Mouse (Mus musculus) embryo, embryonic 10 days (tissue): ENCODE results near the gene Frs3.
"Not testable (repeated sequence)": the region's sequence is repeated elsewhere in the genome, so short reads cannot be mapped to it uniquely, and the experiment has no call there.

ENCODE experiments used
- DNase-seq: peaks from one replicate; pipeline ENCODE4 v3.0.0-alpha.2; 2015; ENCODE audit warnings: low spot score

Gene Frs3

DNA sequence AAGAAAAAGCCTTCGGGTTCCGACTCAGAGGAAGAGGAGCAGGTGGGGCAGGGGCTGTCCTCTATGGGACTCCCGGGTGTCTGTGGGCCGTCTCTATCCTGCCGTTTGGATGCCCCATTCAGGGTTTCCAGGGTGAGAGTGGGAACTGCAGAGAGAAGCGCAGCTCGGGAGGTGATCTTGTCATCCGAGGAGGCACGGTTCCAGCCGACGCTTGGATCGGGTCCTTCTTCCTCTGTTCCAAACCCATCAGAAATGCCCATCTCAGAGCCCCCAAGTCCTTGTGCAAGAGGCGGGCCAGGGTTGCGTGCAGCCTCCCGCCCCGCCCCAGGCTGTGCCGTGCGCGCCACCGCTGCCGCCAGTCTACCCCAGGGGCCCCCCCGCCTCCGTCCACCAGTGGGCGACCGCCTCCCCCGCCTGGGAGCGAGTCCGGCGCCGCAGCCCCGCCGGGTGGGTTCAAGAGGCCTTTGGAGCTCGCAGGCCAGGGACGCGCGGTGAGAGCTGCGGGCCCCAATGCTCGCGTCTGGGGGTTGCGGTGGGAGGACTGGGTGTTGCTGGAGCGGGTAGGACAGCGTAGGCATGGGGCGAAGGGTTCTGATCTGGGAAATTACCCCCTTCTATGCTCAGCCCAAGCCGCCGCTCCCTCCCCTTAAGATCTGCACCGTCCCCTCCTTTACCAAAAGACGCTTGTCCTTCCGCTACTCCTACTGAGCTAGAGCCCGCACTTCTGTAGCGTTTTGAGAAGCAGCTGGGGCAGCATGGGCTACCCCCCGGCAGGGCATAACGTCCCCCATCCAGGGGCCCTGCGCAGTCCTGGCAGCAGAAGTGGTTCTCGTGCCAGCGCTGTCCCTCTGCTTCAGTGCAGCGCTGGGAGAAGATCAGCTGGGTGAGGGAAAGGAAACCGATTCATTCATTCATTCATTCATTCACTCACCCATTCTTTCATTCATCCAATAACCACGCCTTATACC is at the start of gene Frs3:
Frs3 (plus strand) TSS at position 423 of the 968 bp plus-strand sequence.
- DNase-seq: peak; percentile 73

DNA sequence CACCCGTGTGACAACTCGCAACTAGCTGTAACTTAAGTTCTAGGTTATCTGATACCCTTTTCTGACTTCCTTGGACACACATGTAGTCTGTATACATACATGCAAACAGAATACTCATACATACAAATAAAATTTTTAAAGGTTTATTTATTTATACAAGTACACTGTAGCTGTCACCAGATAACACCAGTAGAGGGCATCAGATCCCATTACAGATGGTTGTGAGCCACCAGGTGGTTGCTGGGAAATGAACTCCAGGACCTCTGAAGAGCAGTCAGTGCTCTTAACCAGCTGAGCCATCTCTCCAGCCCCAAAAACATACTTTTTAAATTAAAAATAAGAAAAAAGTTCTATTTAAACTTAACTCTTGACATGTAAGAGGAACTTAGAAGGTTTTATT is 45.8 kb upstream of the Frs3 start:
- no peak for DNase-seq

DNA sequence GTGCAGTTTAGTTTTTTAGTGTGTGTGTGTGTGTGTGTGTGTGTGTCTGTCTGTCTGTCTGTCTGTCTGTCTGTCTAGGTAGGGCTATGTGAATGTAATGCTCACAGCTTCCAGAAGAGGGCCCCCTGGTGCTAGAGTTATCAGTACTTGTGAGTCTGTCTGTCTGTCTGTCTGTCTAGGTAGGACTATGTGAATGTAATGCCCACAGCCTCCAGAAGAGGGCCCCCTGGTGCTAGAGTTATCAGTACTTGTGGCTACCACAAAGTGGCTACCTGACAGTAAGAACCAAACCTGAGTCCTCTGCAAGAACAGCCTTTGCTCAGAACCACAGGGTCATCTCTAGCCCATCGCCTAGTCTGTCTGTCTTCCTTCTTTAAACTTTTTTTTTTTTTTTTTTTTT is 42.1 kb upstream of the Frs3 start:
- peak; percentile 76 for DNase-seq

DNA sequence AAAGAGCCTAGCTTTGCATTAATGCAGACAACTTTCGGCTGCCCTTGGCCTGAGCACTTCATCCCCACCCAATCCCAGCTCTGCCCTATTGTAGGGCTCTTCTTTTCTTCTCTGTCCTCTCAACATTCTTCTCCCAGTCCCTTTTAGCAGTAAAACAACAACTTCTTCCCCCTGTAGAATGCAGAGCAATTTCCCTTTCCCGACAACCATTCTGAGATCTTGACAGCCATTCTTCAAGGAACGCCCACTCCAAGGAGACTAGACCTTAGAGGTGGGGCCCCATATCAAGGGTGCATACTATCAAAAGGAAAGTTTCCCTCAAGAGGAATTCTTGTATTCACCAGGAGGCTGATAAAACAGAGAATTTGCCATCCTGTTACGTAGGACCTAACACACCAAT is 39.9 kb upstream of the Frs3 start:
- peak; percentile 29 for DNase-seq

DNA sequence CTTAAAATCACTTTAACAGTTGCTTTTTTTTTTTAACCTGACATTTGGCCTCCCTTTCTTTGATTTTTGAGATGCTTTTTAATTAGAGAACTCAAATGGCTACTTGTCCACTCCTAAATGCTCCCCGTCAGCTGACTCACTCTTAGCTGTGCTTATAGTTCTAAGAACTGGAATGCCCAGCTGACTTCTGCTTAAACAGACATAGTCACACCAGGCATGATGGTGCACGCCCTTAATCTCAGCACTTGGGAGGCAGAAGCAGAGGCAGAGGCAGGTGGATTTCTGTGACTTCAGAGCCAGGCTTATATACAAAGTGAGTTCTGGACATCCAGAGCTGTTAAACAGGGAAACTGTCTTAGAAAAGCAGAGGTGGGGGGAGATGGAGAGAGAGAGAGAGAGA is 36.9 kb upstream of the Frs3 start:
- no peak for DNase-seq

DNA sequence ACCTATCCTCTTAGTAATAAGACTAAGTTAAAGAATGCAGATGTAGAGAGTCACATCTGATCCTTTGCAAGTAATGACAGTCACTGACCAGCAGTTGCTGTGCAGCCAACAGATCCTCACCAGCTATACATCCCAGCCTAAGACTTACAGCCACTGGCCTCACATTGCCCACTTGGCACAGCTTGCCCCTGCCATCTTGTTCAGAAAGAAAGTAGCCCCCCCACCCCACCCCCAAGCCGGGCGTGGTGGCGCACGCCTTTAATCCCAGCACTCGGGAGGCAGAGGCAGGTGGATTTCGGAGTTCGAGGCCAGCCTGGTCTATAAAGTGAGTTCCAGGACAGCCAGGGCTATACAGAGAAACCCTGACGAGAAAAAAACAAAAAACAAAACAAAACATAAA is 34.5 kb upstream of the Frs3 start:
- DNase-seq: not testable (repeated sequence)

DNA sequence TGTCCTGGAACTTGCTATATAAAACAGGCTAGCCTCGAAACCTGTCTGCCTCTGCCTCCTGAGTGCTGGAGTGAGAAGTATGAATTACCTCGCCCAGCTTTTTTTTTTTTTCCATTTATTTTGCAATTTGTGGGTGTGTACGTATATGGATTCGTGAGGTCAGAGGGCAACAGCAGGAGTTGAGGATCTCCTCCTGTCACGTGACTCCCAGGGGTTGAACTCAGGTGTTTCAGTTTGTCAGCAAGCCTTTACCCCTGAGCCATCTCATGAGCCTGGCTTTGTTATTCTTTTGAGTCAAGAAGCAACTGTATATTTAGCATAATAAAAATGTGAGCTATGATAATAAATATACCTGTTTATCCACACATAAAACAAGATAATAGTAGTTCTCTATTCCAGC is 33.1 kb upstream of the Frs3 start:
- DNase-seq: no peak

DNA sequence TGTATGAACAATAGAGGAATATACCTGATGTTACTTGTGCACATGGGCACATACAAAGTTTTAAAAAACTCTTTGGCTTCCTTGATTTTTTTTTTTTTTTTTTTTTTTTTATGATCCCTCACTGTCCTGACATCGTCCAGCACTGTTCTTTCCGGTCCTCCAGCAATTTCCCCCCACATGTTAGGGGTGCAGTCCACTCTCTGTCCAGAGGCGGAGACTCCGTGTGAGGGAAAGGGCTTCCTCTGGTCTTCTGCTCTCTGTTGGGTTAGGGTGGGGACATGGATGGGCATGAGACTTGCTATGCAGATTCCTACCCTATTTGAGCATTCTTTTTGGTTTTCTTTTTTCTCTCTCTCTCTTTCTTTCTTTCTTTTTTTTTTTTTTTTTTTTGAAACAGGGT is 30.9 kb upstream of the Frs3 start:
- DNase-seq: no peak

DNA sequence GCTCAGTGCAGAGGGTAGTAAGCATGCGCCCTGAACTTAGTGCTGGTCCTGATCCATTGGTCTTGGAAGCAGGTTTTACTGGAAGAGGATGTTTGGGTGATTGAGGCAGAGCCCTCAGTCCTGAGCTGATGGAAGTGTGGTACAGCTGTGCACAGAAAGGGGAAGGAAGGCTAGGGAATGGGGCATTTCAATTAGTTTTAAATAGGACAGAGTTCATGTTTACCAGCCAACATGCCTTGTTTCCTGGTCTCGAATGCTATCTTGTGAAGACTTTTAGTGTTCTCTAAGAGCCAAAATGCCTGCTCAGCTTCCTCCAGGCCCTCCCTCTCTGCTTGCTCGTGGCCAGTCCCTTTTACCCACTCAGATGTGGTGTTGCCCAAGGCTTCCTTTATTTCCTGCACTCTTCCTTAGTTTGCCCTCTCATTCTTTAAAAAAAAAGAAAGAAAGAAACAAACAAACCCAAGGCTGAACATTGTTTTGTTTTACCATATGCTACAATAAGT is 30.0 kb upstream of the Frs3 start:
- no peak for DNase-seq

DNA sequence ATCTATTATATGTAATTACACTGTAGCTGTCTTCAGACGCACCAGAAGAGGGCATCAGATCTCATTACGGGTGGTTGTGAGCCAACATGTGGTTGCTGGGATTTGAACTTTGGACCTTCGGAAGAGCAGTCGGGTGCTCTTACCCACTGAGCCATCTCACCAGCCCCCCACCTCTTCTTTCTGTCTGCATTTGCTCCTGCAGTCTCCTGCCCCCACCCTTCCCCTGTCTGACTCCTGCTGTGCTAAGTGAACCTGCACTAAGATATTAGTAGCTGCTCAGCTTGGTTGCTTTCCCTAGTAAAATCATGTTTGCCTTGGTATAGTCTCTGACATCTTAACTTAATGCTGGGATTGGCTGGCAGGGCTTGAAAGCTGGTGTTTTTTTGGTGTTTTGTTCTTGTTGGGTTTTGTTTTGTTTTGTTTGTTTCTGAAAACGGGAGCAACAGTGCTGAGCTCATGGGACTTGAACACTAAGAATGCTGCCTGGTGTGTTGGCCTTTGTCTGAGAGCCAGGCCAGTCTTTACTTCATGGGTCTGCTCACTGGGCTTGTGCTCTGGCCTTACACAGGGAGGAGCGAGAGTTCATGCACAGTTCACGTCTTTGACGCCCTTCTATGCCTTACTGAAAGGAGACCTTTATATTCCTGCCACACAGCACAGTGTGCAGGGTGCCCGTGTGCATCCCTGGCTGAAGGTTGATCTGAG is 25.7 kb upstream of the Frs3 start:
- DNase-seq: peak; percentile 82

DNA sequence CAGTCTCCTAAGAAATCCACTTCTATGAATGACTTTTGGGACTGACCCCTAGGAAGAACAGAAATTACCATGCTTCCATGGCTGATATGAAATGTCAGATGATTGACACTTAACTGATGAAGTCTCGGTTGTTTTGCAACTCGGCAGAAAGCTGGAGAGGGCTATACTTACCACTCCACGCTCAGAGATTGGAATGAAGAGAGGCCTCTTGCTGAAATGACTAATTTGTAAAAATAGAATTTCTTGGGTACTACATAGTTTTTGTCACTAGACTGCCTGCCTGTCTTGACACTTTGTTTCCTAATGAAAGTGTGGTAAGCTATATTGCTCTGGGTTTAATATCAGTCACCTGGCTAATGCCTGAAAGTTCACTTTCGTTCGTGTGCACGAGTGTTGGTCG is 24.4 kb upstream of the Frs3 start:
- no peak for DNase-seq

DNA sequence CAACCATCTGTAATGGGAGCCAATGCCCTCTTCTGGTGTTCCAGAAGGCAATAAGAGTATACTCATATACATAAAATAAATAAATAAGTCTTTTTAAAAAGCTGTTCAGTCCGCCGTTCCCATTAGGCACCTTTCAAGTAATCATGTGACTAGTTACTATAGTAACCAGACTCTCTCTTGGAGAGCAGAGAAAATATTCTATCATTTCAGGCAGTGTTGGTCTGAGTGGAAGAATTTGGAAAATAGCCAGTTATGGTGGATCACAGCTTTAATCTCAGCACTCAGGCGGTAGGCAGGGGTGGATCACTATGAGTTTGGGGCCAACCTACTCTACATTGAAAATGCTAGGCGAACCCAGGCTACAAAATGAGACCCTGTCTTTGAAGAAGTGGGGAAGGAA is 19.7 kb upstream of the Frs3 start:
- DNase-seq: no peak

DNA sequence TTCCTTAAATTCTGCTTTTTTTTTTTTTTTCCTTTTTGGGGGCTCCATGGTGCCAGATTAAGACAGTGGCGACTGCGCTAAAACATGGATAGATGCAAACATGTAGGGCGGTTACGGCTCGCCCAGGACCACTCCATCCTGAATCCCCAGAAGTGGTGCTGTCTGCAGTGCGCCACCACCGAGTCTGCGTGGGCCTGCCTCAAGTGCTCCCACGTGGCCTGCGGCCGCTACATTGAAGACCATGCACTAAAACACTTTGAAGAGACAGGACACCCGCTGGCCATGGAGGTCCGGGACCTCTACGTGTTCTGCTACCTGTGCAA is 16.9 kb upstream of the Frs3 start:
- DNase-seq: peak; percentile 60

DNA sequence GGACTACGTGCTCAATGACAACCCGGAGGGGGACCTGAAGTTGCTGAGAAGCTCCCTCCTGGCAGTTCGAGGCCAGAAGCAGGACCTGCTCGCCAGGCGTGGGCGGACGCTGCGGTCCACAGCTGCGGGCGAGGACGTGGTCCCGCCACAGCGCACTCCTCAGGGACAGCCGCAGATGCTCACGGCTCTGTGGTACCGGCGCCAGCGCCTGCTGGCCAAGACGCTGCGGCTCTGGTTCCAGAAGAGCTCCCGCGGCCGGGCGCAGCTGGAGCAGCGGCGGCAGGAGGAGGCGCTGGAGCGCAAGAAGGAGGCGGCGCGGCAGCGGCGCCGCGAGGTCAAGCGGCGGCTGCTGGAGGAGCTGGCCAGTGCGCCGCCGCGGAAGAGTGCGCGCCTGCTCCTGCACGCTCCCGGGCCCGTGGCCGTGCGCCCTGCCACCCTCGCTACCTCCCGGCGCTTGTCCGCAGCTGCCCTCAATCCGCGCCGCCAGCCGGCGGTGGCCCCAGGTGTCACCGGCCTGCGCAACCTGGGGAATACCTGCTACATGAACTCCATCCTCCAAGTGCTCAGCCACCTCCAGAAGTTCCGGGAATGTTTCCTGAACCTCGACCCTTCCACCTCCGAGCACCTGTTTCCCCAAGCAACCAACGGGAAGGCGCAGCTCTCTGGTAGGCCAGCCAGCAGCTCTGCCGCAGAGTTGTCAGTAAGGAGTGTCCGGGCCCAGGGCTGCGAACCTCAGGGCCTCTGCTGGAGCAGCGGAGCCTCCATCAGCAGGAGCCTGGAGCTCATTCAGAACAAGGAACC is 16.3 kb upstream of the Frs3 start:
- DNase-seq: peak; percentile 70

DNA sequence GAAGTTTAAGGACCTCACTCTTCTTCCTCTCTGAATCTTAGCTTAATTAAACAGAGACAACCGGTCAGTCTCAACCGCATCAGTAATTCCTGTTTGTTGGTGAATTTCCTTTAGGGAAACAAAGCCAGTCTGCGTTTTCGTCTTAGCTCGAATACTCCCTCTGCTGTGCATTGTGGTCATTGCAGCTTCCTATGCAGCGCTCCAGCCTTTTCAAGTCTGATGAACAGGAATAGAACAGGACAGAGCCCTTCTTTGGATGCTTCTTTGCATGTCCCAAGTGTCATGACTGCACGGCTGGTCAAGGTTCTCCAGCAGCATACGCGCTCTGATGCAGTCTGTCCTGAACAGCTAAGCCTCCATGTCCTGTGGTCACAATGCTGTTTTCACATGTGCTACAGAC is 12.2 kb upstream of the Frs3 start:
- DNase-seq: peak; percentile 86

DNA sequence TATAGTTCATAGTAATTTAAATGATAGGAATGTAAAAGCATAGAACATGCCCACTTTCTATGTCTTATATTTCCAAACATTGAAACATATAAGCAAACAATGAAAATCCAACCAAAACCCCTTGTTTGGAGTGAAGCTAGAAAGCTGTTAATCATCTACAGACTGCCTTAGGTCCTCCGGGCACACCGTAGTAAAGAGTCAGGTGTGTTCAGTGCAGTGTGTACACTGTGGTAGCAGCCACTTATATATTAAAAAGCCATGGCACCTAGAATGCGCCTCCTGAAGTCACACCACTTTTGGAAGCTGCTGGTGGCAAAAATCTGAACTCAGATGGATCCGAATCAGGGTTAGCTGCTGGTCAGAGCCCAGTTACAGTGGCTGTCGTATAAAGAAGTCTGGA is 10.6 kb upstream of the Frs3 start:
- DNase-seq: no peak

DNA sequence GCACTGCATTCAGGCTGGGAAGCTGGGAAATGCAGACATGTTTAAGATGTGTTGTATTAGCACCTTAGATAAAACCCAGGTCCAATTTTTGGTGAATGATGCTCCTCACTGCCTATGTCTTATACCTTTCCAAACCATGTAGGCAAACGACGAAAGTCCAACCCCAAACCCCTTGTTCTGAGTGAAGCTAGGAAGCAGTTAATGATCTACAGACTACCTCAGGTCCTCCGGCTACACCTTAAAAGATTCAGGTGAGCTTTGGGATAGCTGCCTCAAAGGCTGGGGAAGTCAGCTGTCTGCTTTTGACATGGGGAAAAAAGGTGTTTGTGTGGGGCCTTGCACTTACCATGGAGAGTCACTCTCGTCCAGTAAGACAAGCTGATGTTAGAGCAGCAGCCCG is 10.1 kb upstream of the Frs3 start:
- DNase-seq: no peak

DNA sequence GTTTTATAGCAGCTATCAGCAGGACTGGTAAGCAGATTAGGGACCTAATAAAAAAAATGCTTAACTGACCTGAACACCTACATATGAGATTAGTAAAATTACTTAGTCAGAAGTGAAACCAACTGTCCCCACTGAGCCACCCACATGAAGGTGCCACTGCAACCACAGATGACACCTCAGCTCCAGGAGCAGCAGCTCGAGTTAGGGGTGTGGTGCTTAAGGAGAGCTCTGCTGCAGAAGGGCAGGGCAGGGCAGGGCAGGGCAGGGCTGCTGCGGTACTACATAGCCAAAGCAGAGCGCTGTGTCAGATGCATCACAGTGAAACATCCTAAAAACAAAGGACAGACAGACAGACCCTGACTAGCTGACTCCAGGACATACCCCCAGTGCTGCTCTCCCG is 6.0 kb upstream of the Frs3 start:
- no peak for DNase-seq

DNA sequence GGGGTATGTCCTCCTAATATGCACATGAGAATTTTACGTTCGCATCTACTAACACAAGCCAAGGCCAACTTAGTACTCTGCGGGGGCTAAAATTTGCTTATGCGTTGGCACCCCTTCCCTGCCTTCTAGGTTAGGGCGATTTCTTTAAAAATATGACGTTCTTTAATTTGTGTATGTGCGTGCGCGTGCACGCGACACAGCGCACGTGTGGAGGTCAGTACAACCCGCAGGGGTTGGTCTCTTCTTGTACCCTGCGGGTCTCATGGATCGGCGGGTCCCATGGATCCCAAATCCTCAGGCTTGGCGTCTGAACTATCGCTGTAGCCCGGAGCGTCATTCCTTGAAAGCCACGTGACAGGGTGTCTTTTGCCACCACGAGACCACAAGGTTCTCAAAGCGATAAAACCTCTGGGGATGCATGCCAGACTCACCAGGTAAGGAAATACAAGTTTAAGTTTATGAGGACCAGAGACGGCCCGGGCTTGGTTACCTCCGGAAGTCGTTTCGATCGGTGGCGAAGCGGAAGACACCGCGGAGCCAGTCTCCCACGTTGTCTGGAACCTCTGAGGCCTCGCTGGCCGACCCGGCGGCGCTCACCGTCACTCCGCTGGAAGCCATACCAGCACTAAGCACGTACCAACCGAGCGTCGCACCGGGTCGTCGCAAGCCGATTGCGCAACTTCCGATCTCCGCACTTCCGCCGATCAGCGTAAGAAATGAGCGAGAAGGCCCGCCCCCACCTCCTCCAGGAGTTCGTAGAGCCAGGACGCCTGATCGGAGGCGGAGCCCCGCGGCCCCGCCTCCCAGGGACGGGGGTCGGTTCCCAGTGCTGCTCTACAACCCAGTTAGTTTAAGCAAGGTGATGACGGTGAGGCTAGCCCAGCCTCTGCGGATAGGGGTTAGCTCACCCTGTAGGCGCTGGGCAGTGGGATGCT is 1.2 kb upstream of the Frs3 start:
- DNase-seq: peak; percentile 100

DNA sequence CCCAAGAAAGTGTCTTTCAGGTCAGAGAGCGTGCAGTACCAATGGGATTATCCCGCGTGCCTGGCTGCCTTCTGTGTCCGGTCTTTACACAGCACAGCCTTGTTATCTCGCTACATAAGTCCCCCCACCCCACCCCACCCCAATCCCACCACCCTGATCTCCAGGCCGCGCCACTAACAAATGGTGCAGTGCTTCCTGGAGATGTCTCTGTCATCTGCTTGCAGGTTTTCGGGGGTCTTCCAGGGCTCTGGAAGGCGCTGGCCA is 554 bp upstream of the Frs3 start, which contains the start of gene Tomm6:
Tomm6 (minus strand) TSS at position 43 of the 264 bp plus-strand sequence.
- DNase-seq: no peak

DNA sequence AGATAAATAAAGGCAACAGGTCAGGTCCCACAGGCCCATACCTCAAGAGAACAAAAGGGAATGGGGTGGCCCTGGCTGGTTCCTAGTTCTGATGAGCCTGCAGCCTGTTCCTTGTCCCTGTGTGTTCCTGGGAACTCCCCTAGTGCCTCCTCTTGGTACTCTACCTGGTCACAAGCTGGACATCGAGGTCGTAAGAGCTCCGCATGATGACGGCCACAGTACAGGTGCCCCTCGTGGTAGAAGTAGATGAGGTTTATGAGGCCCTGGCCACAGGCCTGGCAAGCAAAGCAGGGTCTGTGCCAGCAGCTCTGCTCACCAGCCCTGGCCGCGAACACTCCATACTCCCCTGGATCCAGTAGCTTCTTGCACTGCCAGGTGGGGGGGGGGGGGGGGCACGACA is 1.1 kb downstream of the Frs3 start:
- no peak for DNase-seq

DNA sequence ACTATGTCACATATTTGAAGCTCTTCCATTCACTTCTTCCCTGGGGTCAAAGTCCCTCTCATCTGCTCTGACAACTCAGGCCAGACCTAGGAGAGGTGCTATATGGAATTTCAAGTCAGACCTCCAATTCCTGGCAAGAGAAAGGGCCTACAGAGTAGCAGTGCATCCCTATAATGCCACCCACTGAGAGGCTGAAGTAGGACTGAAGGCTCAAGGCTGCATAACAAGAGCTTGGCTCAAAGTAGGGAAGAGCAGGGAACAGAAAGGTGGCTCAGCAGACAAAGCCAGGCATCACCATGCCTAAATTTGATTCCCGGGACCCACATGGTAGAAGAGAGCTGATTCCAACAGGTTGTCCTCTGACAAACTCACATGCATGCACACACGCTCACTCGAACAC is 2.8 kb downstream of the Frs3 start:
- DNase-seq: no peak
